Mouse (Mus musculus) lung, adult 2 months (tissue): ENCODE measurements around the gene Mrnip.

Source experiments
- CTCF ChIP-seq: fragments of 200-500 bp; IDR thresholded peaks from 2 replicates; pipeline ENCODE4 v1.5.1; 2011; ENCODE audit warnings: mild to moderate bottlenecking, low read length, control low read depth; ENCODE audit not compliant: insufficient read depth
- POLR2A ChIP-seq: fragments of 200-500 bp; IDR thresholded peaks from 2 replicates; pipeline ENCODE4 v1.6.1; 2011; ENCODE audit warnings: low read depth, mild to moderate bottlenecking, control low read depth, low read length, borderline replicate concordance; ENCODE audit errors: extremely low read depth

DNA sequence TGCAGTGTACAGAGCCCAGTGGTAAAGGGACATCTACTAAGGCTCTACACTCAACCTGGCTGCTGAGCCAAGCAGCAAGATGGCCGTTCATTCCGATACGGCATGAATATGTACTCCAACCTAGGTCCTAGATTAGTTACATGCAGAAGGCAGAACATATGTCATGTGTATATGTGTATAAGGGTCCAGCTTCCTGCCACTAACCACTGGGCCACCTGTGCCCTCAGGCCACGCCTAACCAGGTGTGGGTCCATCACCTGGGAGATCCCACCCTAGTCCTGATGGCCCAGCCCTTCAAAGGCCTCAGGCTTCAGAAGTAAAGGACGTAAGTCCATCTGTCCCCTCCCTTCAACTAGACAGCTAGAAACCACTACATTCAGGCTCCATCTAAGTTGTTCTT is 33.8 kb downstream of the Mrnip start:
- TF ChIP-seq POLR2A: no peak
- no peak for TF ChIP-seq CTCF
